Mouse (Mus musculus): Measurements from ENCODE around the gene Pcbp2.

- TF ChIP-seq REST (IDR thresholded peaks at IDR 0.05; ENCODE audit: insufficient read depth, insufficient read length): no peak
- TF ChIP-seq POLR2A (IDR thresholded peaks at IDR 0.05; ENCODE audit: insufficient read length, low read depth): no peak
- no peak for TF ChIP-seq USF1 (IDR thresholded peaks at IDR 0.05; ENCODE audit: low read depth)
- TF ChIP-seq TCF12 (IDR thresholded peaks at IDR 0.05; ENCODE audit: insufficient read depth, poor library complexity, severe bottlenecking): no peak
- TF ChIP-seq E2F4 (IDR thresholded peaks at IDR 0.05; ENCODE audit: insufficient read depth): no peak
- no peak for TF ChIP-seq MYOG (IDR thresholded peaks at IDR 0.05; ENCODE audit: control insufficient read depth in 1 of 3, insufficient read depth in 1 of 3, insufficient read length in 2 of 3, low read depth in 2 of 3)
- TF ChIP-seq TCF3 (IDR thresholded peaks at IDR 0.05; ENCODE audit: insufficient read length, low read depth): no peak
- no peak for TF ChIP-seq MAX (IDR thresholded peaks at IDR 0.05; ENCODE audit: low read depth)
- no peak for TF ChIP-seq MYOD1 (IDR thresholded peaks at IDR 0.05; ENCODE audit: control insufficient read depth in 1 of 3, insufficient read length in 2 of 3, low read depth in 2 of 3)
- TF ChIP-seq POLR2AphosphoS2 (IDR thresholded peaks at IDR 0.05; ENCODE audit: insufficient read length, low read depth): no peak
Observed at GRCm38 (mm10) chr15:102426963-102427362, 43.4 kb upstream of the Pcbp2 start.
